Mouse (Mus musculus): Measurements from ENCODE around the gene Tcp10c.
"Not testable (repeated sequence)": the region's sequence is repeated elsewhere in the genome, so short reads cannot be mapped to it uniquely, and the experiment has no call there.

Tcp10c gene

DNA sequence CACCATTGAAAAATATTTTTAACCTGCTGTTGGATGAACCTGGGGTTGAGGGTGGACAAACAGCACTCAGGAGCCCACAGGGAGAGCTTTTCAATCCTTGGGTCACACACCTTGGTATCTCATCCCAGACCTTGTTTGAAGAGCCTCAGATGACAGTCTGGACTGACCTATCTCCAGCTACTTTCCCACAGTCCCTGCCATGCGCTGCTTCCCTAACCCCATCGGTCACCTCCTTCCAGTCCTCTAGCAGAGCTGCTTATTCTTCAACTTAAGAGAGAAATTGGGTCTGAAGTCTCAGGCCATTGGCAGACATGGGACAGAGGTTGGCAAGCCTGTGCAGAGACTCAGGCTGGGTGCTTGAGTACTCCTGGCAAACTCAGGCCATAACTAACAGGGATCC lies 26.9 kb downstream of the Tcp10c start:
- DNase-seq (ENCODE audit: extremely low read depth, low read depth, low spot score): not testable (repeated sequence)

DNA sequence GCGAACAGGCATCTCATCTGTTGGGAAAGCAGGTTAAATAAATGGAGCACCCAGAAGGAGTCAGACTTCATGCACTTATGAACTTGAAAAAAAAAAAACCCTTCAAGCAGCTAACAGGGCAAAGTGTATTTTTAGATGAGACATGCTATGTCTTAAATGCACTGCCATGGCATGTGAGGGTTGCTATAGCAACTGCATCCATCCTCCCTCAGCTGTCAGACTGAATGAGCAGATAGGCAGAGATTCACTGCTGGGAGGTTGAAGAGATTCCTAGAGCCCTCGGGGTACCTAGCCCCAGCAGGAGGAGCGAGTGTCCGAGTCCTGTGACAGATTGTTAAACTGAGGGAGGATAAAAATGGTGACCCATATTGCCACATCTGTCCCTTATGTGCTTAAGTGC lies 36.6 kb downstream of the Tcp10c start:
- not testable (repeated sequence) for DNase-seq (ENCODE audit: extremely low read depth, low read depth, low spot score)

GRCm38 (mm10) chr17:13399961-13400360 lies 45.6 kb downstream of the Tcp10c start:
- not testable (repeated sequence) for DNase-seq (ENCODE audit: extremely low read depth, low read depth, low spot score)

DNA sequence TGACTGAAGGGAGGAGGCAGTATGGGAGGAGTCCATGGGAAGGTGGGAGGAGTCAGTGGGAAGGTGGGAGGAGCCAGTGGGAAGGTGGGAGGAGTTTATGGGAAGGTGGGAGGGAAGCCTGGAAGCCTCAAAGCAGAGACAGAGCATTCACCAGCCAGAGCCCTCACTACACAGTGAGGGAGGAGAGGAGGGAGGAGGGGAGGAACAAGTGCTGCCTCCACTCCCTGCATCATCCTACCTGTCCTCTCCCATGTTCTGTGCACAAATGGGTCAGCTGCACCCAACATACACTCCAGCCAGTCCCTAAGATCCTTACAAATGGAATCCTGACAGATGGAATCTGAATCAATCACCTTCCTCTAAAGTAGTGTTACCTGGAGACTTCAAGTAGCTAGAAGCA lies 47.7 kb downstream of the Tcp10c start:
- not testable (repeated sequence) for DNase-seq (ENCODE audit: extremely low read depth, low read depth, low spot score)

DNA sequence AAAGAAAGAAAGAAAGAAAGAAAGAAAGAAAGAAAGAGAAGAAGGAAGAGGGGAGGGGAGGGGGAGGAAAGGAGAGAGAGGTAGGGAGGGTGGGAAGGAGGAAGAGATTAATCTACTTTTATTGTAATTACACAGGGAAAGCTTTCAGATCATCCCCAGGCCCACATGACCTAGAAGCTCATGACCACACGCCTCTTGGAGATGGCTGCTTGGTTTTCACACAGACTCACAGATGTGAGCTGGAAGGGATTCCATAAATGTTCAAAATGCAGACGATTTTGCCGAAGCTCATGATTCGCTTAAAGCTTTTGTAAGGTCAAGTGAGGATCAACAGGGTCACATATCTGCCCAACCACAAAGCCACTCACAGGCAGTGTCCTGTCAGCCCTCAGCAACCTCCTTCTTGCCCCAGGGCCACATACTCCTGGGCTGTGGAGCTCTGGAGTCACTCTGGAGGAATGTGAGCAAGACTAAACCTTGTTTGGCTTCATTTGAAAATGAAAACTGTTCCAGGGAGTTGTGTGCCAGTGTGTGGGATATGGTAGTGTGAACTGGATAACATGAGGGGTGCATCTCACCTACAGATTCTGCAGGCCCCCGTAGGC lies 49.3 kb downstream of the Tcp10c start:
- DNase-seq (ENCODE audit: extremely low read depth, low read depth, low spot score): not testable (repeated sequence)

DNA sequence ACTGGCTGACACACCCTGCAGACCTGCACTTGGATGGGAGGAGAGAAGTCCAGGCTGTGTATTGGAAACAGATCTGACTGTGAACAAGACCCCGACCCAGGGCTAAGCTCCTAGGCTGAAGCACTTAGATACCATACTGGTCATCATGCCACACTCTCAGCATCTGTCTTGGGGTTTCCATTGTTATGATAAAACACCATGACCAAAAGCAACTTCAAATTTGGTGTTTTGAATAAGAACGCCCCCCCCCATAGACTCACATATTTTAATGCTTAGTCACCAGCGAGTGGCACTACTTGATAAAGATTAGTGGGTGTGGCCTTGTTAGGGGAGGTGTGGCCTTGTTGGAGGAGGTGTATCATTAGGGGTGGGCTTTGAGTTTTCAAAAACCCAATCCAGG lies 51.7 kb downstream of the Tcp10c start:
- not testable (repeated sequence) for DNase-seq (ENCODE audit: extremely low read depth, low read depth, low spot score)

DNA sequence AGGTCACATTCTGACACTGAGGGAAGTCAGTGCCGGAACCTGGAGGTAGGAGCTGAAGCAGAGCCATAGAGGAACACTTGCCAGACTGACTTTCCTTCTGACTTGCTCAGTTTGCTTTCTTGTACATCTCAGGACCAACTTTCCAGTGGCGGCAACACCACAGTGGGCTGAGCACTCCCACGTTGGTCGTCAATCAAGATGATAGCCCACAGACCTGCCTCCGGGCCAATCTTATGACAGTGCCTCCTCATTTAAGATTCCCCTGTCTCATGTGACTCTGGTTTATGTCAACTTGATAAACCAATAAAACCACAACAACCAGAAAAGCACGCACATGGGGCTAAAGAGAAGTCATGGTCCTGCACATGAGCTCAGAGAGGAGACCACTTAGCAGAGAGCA lies 52.3 kb downstream of the Tcp10c start:
- DNase-seq (ENCODE audit: extremely low read depth, low read depth, low spot score): not testable (repeated sequence)

GRCm38 (mm10) chr17:13407621-13408256 lies 53.4 kb downstream of the Tcp10c start:
- not testable (repeated sequence) for DNase-seq (ENCODE audit: extremely low read depth, low read depth, low spot score)

DNA sequence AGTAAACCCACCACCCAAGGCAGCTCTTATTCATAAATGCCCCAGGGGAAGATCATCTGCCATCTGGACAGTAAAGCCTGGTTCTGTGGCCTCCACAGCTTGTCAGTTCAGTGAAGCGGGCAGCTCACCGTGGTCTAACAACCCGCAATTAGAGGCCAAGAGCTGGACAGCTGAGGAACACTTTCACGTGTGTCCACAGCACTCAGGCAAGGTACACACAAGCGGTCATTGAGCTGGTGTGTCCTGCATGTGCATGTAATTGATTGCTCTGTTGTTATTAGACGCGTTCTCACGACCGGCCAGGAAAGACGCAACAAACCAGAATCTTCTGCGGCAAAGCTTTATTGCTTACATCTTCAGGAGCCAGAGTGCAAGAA lies 53.9 kb downstream of the Tcp10c start:
- not testable (repeated sequence) for DNase-seq (ENCODE audit: extremely low read depth, low read depth, low spot score)

- not testable (repeated sequence) for DNase-seq (ENCODE audit: extremely low read depth, low read depth, low spot score)
These were observed 66.7 kb downstream of the Tcp10c start for GRCm38 (mm10) chr17:13421022-13421591.

DNA sequence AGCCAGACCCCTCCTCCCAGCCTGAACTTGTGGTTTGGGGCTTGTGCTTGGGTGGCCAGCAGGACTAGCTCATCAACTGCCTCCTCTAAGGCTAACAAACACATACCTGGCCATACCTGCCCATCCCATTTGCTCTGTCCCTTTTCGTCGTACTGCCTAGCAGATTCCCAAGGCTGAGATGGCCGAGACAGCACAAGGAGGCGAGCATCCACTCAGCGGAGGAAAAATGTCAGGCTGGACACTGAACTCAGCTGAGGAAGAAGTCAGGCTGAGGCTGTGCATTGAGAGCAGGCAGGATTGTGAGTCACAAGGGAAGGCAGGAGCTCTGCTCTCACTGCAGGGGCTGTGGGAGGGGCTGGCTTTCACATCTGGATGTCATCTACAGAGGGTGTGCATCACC lies 68.3 kb downstream of the Tcp10c start:
- DNase-seq (ENCODE audit: extremely low read depth, low read depth, low spot score): not testable (repeated sequence)

GRCm38 (mm10) chr17:13423373-13424024 lies 69.1 kb downstream of the Tcp10c start:
- DNase-seq (ENCODE audit: extremely low read depth, low read depth, low spot score): not testable (repeated sequence)

DNA sequence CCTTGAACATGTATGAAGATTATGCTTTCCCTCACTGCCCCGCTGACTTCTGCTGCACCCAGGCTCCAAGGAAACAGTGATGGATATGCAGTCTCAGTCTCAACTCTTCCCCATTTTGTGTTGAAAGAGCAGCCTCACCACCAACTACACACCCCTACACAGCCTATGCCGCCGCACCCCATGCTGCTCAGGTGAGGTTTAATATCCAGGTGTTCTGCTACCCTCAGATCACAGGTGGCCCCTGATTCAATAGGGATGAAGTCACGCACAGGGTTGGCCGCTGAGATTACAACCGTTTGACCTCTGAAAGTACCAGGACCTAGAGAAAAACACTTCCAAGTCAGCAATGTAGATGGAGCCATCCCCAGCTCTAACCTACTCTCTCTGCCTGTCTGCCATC lies 69.9 kb downstream of the Tcp10c start:
- DNase-seq (ENCODE audit: extremely low read depth, low read depth, low spot score): not testable (repeated sequence)

GRCm38 (mm10) chr17:13425694-13426093 lies 71.3 kb downstream of the Tcp10c start:
- not testable (repeated sequence) for DNase-seq (ENCODE audit: extremely low read depth, low read depth, low spot score)

- not testable (repeated sequence) for DNase-seq (ENCODE audit: extremely low read depth, low read depth, low spot score)
These were observed 72.1 kb downstream of the Tcp10c start for GRCm38 (mm10) chr17:13426508-13426907.

All from fat pad, adult 2 months (tissue).